Mouse (Mus musculus) intestine, embryonic 15.5 days (tissue): ENCODE measurements around the gene Nup50. TPM values are rescaled to one million over a fixed set of nuclear protein-coding genes. Genes with fewer than 3 reads are reported as not detected.

Experiments
- ATAC-seq: fragments of 200-750 bp; cut with Nextera tagmentation; 2 replicates; pipeline ENCODE4 v1.8.0; 2017; ENCODE audit warnings: moderate TSS enrichment, moderate library complexity
- H3K27ac ChIP-seq: fragments of 300-500 bp; sonication (generic); 2 replicates; pipeline ENCODE4 v1.5.1; 2015; ENCODE audit warnings: mild to moderate bottlenecking, inconsistent platforms
- H3K27me3 ChIP-seq: fragments of 300-500 bp; sonication (generic); replicated peaks from 2 replicates; pipeline ENCODE4 v1.6.1; 2015; ENCODE audit warnings: inconsistent platforms
- H3K36me3 ChIP-seq: fragments of 300-500 bp; sonication (generic); 2 replicates; pipeline ENCODE4 v1.6.1; 2015; ENCODE audit warnings: inconsistent platforms
- H3K4me1 ChIP-seq: fragments of 300-500 bp; sonication (generic); replicated peaks from 2 replicates; pipeline ENCODE4 v1.6.1; 2015; ENCODE audit warnings: inconsistent platforms
- H3K4me2 ChIP-seq: fragments of 300-500 bp; sonication (generic); replicated peaks from 2 replicates; pipeline ENCODE4 v1.6.1; 2015; ENCODE audit warnings: mild to moderate bottlenecking, inconsistent platforms
- H3K4me3 ChIP-seq: fragments of 300-500 bp; sonication (generic); replicated peaks from 2 replicates; pipeline ENCODE4 v1.5.1; 2015; ENCODE audit warnings: inconsistent platforms
- H3K9ac ChIP-seq: fragments of 300-500 bp; sonication (generic); 2 replicates; pipeline ENCODE4 v1.6.1; 2015; ENCODE audit warnings: inconsistent platforms
- H3K9me3 ChIP-seq: fragments of 300-500 bp; sonication (generic); 2 replicates; pipeline ENCODE4 v1.6.1; 2016; ENCODE audit warnings: inconsistent platforms
- WGBS: fragments of 180-500 bp; shearing (Covaris S2); methylation state at CpG from one replicate; pipeline ENCODE4 v1.1.7; 2015; 5-methylcytosine and 5-hydroxymethylcytosine counted together
- polyA plus RNA-seq: library from polyadenylated mRNA; unstranded; fragments of >200 nt; fragmentation: Nextera tagmentation; extraction: Ambion mirVana; gene quantifications from 2 replicates; pipeline ENCODE4 v1.2.1, GENCODE M21; 2015

Gene Nup50
- polyA plus RNA-seq, 1 experiment from 2014 or later = 40.4 TPM

- Histone ChIP-seq H3K27me3 (no peaks in the 10 kb centered on the region), H3K27ac (peak overlapping the region; percentile 97), H3K4me3 (peak overlapping the region; percentile 100), H3K9me3 (no peaks in the 10 kb centered on the region), H3K4me2 (peak overlapping the region; percentile 68), H3K9ac (peak overlapping the region; percentile 99), H3K4me1 (peaks cover 10% of the 10 kb centered on the region), H3K36me3 (peaks cover 8% of the 10 kb centered on the region)
- WGBS = under 1% methylated on average over 62 of the region's 68 CpGs
- ATAC-seq = peak; percentile 83
Observed at GRCm38 (mm10) chr15:84923508-84924181, 434 bp downstream of the Nup50 start.

DNA sequence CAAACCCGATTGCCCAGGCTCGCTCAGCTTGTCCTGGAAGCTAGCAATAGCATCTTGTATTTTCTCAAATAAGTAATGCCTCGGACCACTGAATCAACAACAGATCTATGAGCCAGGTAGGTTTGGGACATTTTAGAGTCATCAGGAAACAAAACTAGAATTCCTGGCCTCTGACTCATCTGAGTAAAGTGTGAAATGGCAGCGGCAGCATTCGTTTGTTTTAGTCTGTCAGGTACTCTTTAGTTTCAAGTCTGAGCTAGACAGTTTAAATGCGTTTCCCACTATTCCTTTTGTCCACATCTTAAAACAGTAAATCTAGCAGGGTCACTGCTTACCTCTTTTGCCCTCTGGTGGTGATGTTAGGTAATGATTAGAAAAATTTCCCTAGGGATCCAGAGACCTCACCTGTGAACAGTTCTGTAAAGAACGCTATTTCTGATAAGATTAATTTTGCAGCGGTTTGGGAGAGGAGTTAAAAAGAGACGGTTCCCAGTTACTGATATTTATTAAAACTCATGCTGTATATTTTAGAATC lies 1.6 kb downstream of the Nup50 start:
- Histone ChIP-seq H3K27me3 (no peaks in the 10 kb centered on the region), H3K4me2 (peak overlapping the region; percentile 68), H3K27ac (no peak overlapping the region), H3K9me3 (no peaks in the 10 kb centered on the region), H3K4me3 (peak overlapping the region; percentile 100), H3K9ac (no peak overlapping the region), H3K36me3 (peaks cover 16% of the 10 kb centered on the region), H3K4me1 (peaks cover 10% of the 10 kb centered on the region)
- WGBS = 11% methylated on average over 9 of the region's 9 CpGs
- no peak for ATAC-seq

- Histone ChIP-seq H3K4me2 (peak overlapping the region; percentile 17; the same call in 1 of the 2 replicates), H3K4me1 (peaks cover 10% of the 10 kb centered on the region), H3K9me3 (no peaks in the 10 kb centered on the region), H3K27ac (no peak overlapping the region), H3K36me3 (peaks cover 19% of the 10 kb centered on the region), H3K27me3 (no peaks in the 10 kb centered on the region), H3K9ac (no peak overlapping the region), H3K4me3 (no peak overlapping the region)
- ATAC-seq = no peak
- WGBS = 70% methylated on average over 1 of the region's 1 CpGs
Observed at GRCm38 (mm10) chr15:84925495-84926018, 2.3 kb downstream of the Nup50 start.

- Histone ChIP-seq H3K4me1 (no peaks in the 10 kb centered on the region), H3K9me3 (no peaks in the 10 kb centered on the region), H3K27me3 (no peaks in the 10 kb centered on the region), H3K36me3 (peaks cover 60% of the 10 kb centered on the region), H3K4me3 (no peak overlapping the region), H3K9ac (no peak overlapping the region), H3K4me2 (no peak overlapping the region), H3K27ac (no peak overlapping the region)
- WGBS = 53% methylated on average over 5 of the region's 5 CpGs
- ATAC-seq = no peak
Observed at GRCm38 (mm10) chr15:84932351-84932750, 9.1 kb downstream of the Nup50 start.

DNA sequence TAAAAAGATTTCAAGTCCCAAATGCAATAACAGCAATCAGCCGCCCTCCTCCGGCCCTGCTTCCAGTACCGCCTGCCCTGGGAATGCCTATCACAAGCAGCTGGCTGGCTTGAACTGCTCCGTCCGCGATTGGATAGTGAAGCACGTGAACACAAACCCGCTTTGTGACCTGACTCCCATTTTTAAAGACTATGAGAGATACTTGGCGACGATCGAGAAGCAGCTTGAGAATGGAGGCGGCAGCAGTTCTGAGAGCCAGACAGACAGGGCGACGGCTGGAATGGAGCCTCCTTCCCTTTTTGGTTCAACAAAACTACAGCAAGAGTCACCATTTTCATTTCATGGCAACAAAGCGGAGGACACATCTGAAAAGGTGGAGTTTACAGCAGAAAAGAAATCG lies 11.7 kb downstream of the Nup50 start:
- Histone ChIP-seq H3K27me3 (no peaks in the 10 kb centered on the region), H3K27ac (no peak overlapping the region), H3K9me3 (no peaks in the 10 kb centered on the region), H3K9ac (no peak overlapping the region), H3K4me2 (no peak overlapping the region), H3K36me3 (peaks cover 71% of the 10 kb centered on the region), H3K4me1 (no peaks in the 10 kb centered on the region), H3K4me3 (no peak overlapping the region)
- no peak for ATAC-seq
- WGBS = 87% methylated on average over 16 of the region's 16 CpGs

DNA sequence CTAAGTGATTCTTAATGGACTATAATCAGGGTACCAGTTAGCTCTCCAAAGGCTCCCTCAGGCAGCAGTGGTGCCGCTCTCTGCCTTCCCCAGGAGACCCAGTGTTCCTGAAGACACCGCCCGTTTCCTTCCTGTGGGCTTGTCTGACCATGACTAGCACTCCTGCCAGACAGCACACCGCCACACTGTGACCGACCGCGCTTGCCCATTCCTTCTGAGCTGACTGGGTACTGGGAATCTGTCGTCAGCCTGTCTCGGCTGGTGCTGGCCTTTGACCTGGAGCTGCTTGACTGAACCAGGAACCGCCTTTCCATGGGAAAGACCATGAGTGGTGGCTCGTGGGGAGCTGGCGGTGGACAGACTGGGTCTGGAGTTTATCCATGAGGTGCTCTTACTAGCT lies 16.9 kb downstream of the Nup50 start:
- 72% methylated on average over 12 of the region's 12 CpGs for WGBS
- no peaks in the 10 kb centered on the region for H3K27me3 ChIP-seq
- no peak overlapping the region for H3K9ac ChIP-seq
- ATAC-seq = no peak
- H3K27ac ChIP-seq = no peak overlapping the region
- H3K9me3 ChIP-seq = no peaks in the 10 kb centered on the region
- H3K4me2 ChIP-seq = no peak overlapping the region
- H3K36me3 ChIP-seq = peaks cover 59% of the 10 kb centered on the region
- H3K4me1 ChIP-seq = no peaks in the 10 kb centered on the region
- no peak overlapping the region for H3K4me3 ChIP-seq

DNA sequence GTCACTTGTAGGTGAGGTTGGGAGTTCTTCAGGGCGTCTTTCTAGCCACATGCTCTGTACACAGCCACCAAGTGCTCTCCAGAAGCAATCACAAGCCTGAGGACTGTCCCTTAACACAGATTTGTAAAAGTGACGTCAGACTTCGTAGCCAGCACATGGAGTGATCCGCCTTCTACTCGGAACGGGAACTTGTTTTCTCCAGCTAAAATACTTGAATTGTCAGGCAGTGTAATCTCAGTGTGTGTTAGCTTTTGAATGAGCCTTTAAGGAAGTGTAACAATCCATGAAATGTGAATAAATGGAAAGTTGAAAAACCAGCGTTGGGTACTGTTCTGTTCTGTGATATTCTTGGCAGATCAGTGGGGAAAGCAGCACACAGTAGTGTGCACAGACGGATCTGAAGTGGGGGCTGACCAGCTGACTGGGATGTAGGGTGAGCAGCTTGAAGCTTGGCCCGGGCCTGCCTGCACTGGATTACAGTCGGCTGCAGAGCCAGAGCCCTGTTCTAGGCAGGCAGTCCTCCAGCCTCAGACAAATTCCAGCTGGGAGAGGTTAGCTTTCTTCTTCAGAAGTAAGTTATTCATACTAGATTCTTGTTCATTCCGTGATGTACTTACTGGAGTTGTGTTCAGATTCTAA lies 19.6 kb downstream of the Nup50 start:
- H3K9me3 ChIP-seq = no peaks in the 10 kb centered on the region
- no peaks in the 10 kb centered on the region for H3K27me3 ChIP-seq
- WGBS = 76% methylated on average over 11 of the region's 11 CpGs
- no peak overlapping the region for H3K9ac ChIP-seq
- no peak overlapping the region for H3K4me3 ChIP-seq
- ATAC-seq = no peak
- H3K27ac ChIP-seq = no peak overlapping the region
- H3K4me2 ChIP-seq = no peak overlapping the region
- no peaks in the 10 kb centered on the region for H3K4me1 ChIP-seq
- H3K36me3 ChIP-seq = peaks cover 36% of the 10 kb centered on the region

DNA sequence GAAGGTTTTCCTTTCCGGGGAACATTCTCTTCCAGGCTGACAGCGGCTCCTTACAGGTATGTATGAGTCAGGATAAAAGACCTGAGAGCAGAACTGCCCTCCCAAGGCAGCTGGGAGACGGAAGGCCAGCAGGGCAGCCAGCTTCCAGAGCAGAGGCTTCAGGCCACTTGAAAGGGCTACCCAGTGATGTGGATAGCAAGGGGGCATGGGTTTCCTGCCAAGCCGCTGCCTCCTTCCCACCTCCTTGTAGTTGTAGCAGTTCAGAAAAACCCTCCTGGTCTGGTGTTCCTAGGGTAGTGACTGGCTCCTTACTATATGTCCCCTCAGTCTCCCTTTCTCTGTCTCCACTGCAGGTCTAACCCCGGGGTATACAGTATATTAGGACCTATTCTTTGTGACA lies 21.1 kb downstream of the Nup50 start:
- H3K9ac ChIP-seq = no peak overlapping the region
- no peak for ATAC-seq
- H3K9me3 ChIP-seq = no peaks in the 10 kb centered on the region
- no peak overlapping the region for H3K4me3 ChIP-seq
- H3K27ac ChIP-seq = no peak overlapping the region
- no peak overlapping the region for H3K4me2 ChIP-seq
- H3K36me3 ChIP-seq = peaks cover 21% of the 10 kb centered on the region
- H3K4me1 ChIP-seq = no peaks in the 10 kb centered on the region
- WGBS = 78% methylated on average over 5 of the region's 5 CpGs
- no peaks in the 10 kb centered on the region for H3K27me3 ChIP-seq

DNA sequence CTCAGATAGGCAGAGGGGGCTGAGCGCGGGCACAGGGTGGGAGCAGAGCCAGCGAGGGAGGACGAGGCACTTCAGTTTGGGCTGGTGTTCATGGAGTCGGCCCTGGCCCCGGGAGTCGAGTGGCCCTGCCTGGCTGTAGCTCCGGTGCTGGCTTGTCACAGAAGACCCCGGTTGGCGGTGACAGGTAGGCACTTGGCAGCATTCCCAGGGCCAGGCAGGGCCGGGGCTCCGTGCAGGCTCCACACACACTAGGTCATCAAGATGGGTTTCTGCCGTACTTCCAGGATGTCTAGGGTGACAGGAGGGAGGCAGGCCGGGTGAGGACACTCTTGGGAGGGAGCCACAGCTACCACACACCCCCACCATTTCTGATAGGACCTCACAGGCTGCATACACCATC lies 25.8 kb downstream of the Nup50 start:
- H3K27ac ChIP-seq = no peak overlapping the region
- H3K4me2 ChIP-seq = no peak overlapping the region
- WGBS = 89% methylated on average over 14 of the region's 14 CpGs
- no peaks in the 10 kb centered on the region for H3K4me1 ChIP-seq
- H3K36me3 ChIP-seq = peaks cover 13% of the 10 kb centered on the region; the same call in 1 of the 2 replicates
- no peaks in the 10 kb centered on the region for H3K27me3 ChIP-seq
- H3K9me3 ChIP-seq = no peaks in the 10 kb centered on the region
- no peak for ATAC-seq
- H3K4me3 ChIP-seq = no peak overlapping the region
- no peak overlapping the region for H3K9ac ChIP-seq

DNA sequence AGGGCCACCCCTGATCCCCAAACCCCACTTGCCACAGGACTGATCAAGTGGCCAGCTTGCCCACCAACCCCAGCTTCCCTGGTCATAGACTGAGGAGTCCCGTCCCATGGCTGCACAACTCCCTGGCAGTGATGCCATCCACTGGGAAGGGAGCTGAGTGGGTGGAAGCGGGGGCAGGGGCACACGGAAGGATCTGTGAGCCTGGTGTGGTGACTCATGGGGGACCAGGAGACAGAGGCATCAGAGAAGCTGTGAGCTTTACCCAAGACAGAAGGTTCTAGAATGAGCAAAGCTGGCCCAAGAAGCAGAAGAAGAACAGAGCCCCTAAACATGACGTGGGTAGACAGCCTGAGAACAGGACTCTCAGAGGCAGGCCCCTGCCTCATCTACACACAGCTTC lies 26.8 kb downstream of the Nup50 start:
- H3K9me3 ChIP-seq = no peaks in the 10 kb centered on the region
- H3K4me2 ChIP-seq = no peak overlapping the region
- no peak overlapping the region for H3K27ac ChIP-seq
- H3K4me1 ChIP-seq = no peaks in the 10 kb centered on the region
- H3K4me3 ChIP-seq = no peak overlapping the region
- no peaks in the 10 kb centered on the region for H3K27me3 ChIP-seq
- WGBS = 86% methylated on average over 4 of the region's 4 CpGs
- no peak for ATAC-seq
- peaks cover 13% of the 10 kb centered on the region; the same call in 1 of the 2 replicates for H3K36me3 ChIP-seq
- H3K9ac ChIP-seq = no peak overlapping the region

DNA sequence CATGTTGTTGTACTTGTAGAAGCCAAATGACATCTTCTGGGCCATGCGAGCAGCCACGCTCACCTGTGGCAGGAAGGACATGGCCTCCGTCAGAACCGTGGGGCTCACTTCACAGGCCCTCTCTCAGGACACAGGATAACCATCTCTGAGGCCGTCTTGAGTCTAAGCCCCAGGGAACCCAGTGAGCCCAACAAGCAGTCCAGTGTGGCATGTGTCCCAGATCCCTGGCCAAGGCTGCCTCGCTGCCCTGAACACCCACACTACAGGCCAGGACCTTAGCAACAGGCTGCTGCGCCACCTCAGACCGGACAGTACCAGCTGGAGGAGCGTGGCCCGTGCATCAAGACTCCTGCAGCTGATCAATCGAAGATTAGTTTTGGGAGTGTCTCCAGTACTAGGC lies 30.0 kb downstream of the Nup50 start:
- no peak overlapping the region for H3K27ac ChIP-seq
- H3K36me3 ChIP-seq = peaks cover 19% of the 10 kb centered on the region; the same call in 1 of the 2 replicates
- WGBS = 92% methylated on average over 11 of the region's 11 CpGs
- no peaks in the 10 kb centered on the region for H3K4me1 ChIP-seq
- H3K4me2 ChIP-seq = no peak overlapping the region
- no peaks in the 10 kb centered on the region for H3K27me3 ChIP-seq
- no peak for ATAC-seq
- no peak overlapping the region for H3K4me3 ChIP-seq
- H3K9ac ChIP-seq = no peak overlapping the region
- no peaks in the 10 kb centered on the region for H3K9me3 ChIP-seq

DNA sequence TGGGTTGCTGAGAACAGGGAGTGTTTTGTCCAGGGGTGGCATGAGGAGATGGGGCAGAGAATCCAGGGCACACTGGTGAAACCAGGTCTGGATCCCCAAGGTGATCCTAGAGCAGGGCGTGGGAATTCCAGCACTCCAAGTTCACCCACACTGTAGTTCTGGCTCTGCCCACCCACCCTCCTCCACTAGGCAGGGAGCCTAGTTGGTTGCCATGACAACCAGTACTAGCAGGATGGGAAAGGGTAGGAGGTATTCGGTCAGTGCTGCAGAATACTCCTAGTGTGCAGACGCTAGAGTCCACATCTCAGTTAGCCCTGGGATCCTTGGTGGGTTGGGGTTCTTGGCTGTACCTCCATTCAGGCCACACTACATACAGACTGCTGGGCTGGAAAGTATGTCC lies 34.6 kb downstream of the Nup50 start:
- H3K4me1 ChIP-seq = no peaks in the 10 kb centered on the region; the same call in 1 of the 2 replicates
- no peak overlapping the region for H3K27ac ChIP-seq
- H3K36me3 ChIP-seq = peaks cover 21% of the 10 kb centered on the region; the same call in 1 of the 2 replicates
- whole genome bisulfite sequencing = 44% methylated on average over 3 of the region's 3 CpGs
- H3K27me3 ChIP-seq = no peaks in the 10 kb centered on the region
- no peak overlapping the region for H3K4me3 ChIP-seq
- no peak overlapping the region for H3K4me2 ChIP-seq
- H3K9me3 ChIP-seq = no peaks in the 10 kb centered on the region
- H3K9ac ChIP-seq = no peak overlapping the region
- no peak for ATAC-seq
